Mouse (Mus musculus) retina, embryonic 14.5 days (tissue): ENCODE measurements around the gene Mcfd2.
A peak's percentile ranks its signal among the peaks of the same experiment; 100 is the strongest.

Experiments
- DNase-seq: peaks from one replicate; pipeline ENCODE4 v3.0.0-alpha.2; 2015; ENCODE audit warnings: low spot score

Mcfd2 gene

GRCm38 (mm10) chr17:87287197-87287777, 21.6 kb upstream of the Mcfd2 start:
- DNase-seq: no peak

DNA sequence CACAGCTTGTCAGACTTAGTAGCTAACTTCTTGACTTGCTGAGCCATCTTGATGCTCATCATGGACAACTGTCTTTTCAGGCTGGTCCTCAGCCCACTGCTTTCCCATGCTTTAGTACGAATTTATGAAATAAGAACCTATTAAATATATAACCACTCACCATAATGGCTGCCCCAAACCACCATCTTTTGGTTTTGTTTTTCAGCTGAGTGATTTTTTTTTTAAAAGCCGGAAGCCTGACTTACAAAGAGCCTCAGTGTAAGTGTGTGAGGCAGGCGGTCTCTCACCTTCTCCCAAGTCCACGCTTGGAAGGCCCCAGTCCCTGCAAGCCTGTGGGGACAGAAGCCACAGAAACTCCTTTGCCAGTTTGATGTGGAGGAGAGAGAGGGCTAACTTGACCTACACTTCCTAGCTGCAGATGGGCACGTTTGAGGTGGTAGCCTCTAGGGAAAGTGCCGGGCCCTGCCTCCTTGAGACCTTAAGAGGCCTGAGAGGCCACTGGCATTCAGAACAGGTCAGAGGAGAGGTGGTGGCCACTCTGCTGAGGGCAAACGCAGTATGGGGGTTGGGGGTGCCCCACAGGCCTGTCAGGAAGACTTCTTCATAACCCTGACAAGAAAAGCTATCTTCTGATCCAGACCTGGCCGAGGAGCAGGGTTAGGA, 20.9 kb upstream of the Mcfd2 start:
- DNase-seq: no peak

DNA sequence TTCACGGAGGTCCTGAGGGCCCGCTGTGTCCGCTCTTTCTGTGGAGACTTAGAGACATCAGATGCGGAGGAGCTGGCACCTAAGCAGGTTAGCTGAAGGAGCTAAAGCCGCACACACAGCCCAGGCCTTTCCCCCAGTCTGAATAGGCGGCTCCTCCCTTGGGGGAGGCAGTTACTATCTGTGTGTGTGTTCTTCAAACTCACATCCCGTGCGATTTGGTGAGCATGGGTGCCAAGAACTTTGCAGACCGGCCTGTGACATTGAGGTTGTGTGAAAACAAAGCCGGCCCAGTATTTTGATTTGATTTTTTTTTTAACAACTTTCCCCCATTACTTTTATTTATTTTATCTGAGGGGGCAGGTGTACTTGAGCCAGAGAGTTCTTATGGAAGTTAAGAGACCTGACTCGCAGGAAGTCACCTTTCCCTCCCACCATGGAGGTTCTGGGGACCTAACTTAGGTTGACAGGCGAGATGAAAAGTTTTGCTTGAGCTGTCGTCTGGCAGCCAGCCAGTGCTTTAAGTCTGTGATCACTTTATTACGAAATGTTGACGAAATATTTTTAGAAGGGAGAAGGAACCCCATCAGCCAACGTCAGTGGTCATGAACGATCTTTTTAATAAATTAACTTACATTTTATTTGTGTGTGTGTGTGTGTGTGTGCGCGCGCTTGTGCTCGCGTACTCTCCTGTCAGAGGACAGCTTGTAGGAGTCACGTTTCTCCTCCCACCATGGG, 20.2 kb upstream of the Mcfd2 start:
- DNase-seq: no peak

- DNase-seq: no peak
Measured at GRCm38 (mm10) chr17:87284482-87285040, 18.8 kb upstream of the Mcfd2 start.

DNA sequence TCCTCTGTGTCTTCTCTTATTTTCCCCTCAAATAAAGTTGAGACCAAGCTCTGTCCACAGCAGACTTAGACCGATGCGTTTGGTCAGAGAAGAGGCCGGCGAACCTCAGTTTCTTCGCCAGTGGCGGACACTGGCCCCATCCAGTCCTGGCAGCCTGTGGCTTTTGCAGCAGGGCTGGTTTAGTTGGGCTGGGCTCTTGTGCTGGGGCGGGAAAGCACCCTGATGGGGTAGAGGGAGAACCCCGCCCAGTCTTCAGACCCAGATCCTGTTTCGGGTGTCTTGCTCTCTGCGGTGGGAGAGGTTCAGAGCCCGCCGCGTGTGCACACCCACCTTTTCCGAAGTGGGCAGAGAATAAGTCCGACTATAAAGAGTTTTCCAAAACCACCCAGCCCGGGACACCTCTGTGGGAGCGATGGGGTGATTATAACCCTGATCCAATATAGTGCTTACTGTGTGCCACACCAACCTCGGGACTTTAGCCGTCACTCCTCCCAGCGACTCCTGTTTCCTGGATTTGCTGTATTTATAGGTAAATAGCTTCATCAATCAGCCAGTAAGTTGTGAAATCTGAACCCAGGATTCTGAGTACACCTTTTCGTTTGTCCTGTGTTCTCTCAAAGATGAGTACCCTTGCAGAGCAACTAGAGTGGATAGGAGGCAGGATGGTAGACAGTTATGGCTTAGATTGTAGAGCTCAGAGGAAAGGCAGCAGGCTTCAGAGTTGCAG, 18.2 kb upstream of the Mcfd2 start:
- no peak for DNase-seq

DNA sequence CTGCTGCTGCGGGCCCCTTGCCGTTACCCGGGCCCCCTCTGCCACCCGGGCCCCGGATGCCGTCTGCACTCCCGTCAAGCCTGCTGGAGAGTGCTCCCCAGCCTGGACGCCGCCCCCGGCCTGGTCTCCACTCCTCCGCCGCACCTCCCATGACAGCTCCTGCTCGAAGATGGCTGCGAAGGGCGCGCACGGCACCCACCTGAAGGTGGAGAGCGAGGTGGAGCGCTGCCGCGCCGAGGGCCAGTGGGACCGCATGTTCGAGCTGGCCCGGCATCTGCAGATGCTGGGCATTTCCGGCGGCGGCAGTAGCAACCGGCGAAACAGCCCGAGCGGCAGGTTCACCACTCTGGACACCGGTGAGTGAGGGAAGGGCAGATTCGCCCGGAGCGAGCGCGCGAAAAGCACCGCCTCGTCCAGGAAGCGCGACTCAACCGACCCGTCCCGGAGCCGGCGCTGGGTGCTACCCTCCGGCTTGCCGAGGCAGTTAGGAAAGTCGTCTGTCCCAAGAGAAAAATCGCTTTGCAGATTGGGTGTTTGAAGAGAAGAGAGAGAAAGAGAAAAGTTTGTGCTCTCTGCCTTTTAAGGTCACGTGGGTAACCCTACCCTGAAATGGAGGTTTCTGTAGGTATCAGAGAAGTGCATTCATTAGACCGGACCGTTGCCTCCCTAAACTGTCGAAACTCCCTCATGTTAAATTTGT, 17.5 kb upstream of the Mcfd2 start:
- no peak for DNase-seq

GRCm38 (mm10) chr17:87282706-87283053, 16.9 kb upstream of the Mcfd2 start, which contains the start of gene Ttc7:
Gene Ttc7 (plus strand): TSS chr17:87282886.
- peak; percentile 96 for DNase-seq

GRCm38 (mm10) chr17:87282007-87282705, 16.4 kb upstream of the Mcfd2 start:
- DNase-seq: peak; percentile 82

DNA sequence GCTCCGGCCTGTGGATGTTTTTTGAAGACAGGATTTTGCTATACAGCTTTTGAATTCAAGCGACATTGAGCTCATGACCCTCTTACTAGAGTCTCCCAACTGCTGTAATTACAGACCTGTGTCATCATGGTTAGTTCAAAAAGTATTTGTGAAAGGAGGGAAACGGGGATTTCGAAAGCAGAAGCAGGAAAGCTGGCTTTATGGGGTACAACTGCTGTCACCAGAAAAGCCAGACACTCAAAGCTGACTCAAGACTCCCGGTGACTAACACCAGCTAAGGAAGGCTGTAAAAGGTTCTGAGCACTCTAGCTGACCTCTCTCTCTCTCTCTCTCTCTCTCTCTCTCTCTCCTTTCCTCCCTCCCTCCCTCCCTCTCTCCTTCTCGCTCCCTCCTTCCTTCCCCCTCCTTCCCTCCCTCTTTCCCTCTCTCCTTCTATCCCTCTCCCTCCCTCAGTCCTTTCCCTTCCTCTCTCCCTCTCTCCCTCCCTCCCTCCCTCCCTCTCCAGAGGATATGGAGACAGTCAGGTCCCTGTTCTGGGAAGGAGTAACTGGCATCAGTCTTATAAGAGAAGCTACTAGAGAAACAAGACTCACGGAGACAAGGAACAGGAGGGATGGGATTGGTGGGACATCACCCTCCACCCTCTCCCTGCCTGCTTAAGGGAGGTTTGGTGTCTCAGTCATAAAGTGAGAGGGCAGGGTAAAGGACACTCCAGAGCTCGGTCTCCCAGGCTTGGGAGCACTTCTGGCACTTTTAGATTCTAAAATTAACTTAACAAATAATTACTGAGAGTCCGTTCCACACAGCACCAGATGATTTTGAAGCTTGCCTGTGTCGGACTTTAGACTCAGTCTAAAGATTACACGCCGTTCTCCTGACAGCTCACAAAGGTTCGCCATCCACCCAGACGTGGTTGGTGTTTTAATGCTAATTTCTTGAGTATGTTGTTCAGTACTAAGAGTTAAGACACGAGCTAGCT, 9.9 kb upstream of the Mcfd2 start:
- no peak for DNase-seq

- no peak for DNase-seq
Measured at GRCm38 (mm10) chr17:87269454-87269853, 3.7 kb upstream of the Mcfd2 start.

GRCm38 (mm10) chr17:87264927-87265791, 576 bp downstream of the Mcfd2 start:
- no peak for DNase-seq

DNA sequence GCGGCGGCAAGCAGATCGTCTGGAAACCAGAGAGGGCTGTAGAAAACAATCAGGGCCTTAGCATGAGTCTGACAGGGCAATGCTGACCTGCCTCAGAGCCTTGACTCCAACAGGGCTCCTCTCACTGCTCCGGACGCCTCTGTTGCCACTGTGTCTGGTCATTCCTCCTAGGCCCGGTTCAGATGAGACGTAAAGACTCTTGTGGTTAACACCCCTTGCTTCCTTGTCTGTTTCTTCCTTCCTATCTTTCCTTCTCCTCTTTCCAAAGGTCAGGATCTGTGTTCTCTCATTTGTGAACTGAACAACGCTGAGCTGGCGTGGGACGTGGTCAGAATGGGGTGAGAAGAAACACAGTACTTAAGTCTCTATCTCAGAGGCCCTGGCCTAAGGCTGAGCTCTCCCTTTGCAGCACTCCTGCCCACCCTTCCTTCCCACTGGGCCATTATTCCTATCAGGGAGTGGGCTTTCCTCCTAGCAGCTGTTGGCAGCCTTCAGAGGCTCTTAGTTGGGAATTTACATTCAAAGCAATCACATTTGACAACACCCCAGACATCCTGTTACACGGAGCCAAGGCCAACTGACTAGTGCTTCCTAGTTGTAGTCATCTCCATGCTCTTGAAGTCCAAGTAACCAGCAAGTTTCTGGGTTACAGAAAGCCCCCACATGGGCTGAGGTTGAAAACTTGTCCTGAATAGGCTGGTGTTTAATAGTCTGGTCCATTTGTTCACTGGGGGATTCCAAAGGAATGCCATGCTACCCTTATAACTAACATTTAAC, 1.5 kb downstream of the Mcfd2 start:
- DNase-seq: no peak

- no peak for DNase-seq
Measured at GRCm38 (mm10) chr17:87263401-87263800, 2.3 kb downstream of the Mcfd2 start.

DNA sequence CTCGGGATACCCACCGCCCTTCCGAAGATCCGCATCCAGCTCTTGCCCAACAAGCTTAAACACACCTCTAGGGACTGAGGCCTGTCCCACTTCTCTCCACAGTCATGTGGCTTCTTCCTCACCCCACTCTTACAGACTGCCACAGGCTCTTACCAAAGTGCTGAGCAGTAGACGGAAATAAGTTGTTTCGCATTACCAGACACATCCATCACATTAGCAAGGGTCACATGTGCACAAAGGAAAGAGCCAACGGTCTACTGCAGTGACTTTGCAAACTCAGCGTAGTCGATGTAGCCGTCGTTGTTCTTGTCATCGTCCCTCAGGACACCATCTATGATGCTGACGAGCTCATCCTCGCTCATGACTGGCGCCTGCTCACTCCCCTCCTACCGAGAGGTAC, 10.1 kb downstream of the Mcfd2 start:
- peak; percentile 81 for DNase-seq

GRCm38 (mm10) chr17:87254384-87254783, 11.4 kb downstream of the Mcfd2 start:
- no peak for DNase-seq

DNA sequence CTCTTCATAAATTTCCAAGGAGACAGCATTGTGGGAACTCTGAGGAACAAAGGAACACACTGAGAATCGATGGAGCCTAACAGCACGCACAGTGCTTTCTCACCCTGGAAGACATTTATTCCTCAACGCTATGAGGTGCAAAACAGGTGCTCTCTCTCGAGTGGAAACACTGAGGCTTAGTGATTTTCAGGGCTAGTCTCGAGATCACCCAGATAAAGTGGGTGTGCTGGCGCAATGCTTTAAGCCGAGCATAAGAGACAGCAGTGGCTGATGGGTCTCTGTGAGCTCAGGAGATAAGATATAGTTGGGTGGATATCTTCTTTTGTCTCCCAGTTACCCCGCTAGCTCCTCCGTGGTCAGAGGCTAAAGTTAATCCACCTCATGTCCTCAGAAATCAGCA, 19.6 kb downstream of the Mcfd2 start:
- DNase-seq: no peak

- DNase-seq: no peak
Measured at GRCm38 (mm10) chr17:87237826-87238225, 27.9 kb downstream of the Mcfd2 start.
